Mouse (Mus musculus) testis, adult 2 months (tissue): Measurements from ENCODE around the gene Hoxa10. TPM values are rescaled to one million over a fixed set of nuclear protein-coding genes. Genes with fewer than 3 reads are reported as not detected.

ENCODE experiments used
- H3K27ac ChIP-seq: fragments of 200-500 bp; 2 replicates; pipeline ENCODE4 v1.5.1; 2012; ENCODE audit warnings: low read depth, low read length; ENCODE audit not compliant: control insufficient read depth, insufficient read depth
- H3K27me3 ChIP-seq: fragments of 200-500 bp; 2 replicates; pipeline ENCODE4 v1.6.1; 2012; ENCODE audit warnings: mild to moderate bottlenecking, low read length, moderate library complexity; ENCODE audit not compliant: control insufficient read depth, insufficient read depth
- H3K36me3 ChIP-seq: fragments of 200-500 bp; 2 replicates; pipeline ENCODE4 v1.6.1; 2012; ENCODE audit warnings: mild to moderate bottlenecking, low read length; ENCODE audit not compliant: control insufficient read depth, insufficient read depth
- H3K4me1 ChIP-seq: fragments of 200-500 bp; 2 replicates; pipeline ENCODE4 v1.6.1; 2012; ENCODE audit warnings: low read length; ENCODE audit not compliant: control insufficient read depth, insufficient read depth
- H3K4me3 ChIP-seq: fragments of 200-500 bp; 2 replicates; pipeline ENCODE4 v1.5.1; 2012; ENCODE audit warnings: low read depth, mild to moderate bottlenecking, low read length, moderate library complexity, mixed read lengths; ENCODE audit not compliant: control insufficient read depth
- CTCF ChIP-seq: fragments of 200-500 bp; IDR thresholded peaks from 2 replicates; pipeline ENCODE4 v1.5.1; 2012; ENCODE audit warnings: low read depth, mild to moderate bottlenecking, inconsistent platforms, low read length, moderate library complexity; ENCODE audit not compliant: control insufficient read depth, insufficient read depth, insufficient replicate concordance
- POLR2A ChIP-seq: fragments of 200-500 bp; IDR thresholded peaks from 2 replicates; pipeline ENCODE4 v1.6.1; 2012; ENCODE audit warnings: low read depth, mild to moderate bottlenecking, inconsistent platforms, low read length, moderate library complexity; ENCODE audit not compliant: control insufficient read depth
- polyA plus RNA-seq: library from polyadenylated mRNA; depleted of rRNA; stranded (reverse); fragments of >200 nt; gene quantifications from 2 replicates; pipeline ENCODE4 v1.2.3, GENCODE M21; 2012; rRNA removed

Gene Hoxa10
- polyA plus RNA-seq: 0.19 and 1.6 TPM in 2 replicates

DNA sequence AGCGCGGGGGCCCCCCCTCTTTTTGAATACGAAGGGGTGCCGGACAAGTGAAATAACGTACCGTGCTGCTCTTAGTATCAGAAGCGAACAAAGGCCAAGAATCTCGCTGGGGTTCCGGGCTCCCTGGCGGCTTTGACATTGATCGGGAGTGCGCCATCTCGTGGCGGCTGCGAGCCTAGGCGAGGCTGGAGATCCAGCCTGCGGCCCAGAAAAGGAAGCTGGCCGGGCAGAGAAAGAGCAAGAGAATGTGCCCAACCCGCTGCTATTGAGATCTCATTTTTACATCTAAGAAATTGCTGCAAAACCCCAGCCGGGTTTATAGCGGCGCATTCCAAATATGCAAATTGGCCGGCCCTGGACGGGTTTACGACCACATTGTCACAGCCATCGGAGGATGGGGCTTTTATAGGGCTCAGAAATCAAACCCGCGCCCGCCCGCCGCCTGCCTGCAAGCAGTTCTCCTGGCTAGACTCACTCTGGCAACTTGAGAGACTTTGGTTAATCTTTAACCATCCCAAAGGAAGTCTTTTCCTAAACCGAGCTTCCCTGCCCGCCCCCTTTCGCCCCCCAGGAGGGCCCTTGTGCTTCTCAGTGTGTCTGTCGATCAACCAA is at the start of gene Hoxa10:
TSS of gene Hoxa10 (minus strand) at position 466 of the 612 bp plus-strand sequence.
- no peak for TF ChIP-seq POLR2A
- TF ChIP-seq CTCF: peak; percentile 68
- H3K4me1 ChIP-seq: peaks cover 3% of the 10 kb centered on the region; the same call in 1 of the 2 replicates

DNA sequence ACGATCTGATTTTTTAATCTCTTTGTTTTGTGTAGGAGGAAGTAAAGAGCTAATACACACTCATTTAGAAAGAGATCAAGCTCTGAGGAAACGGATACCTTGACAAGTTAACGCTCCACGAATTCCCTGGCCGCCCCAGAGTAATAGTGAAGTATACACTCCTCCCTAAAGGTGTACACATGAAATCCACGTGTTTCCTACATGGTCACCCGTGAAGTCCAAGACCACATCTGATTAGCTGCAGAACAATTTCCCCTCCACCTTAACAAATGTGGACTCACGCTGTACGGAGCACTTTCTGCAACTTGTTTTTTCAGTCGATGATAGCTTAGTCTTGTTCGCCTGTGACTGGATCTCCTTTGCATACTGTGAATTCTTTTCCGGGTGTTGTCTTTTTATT is 49.5 kb upstream of the Hoxa10 start:
- Histone ChIP-seq H3K4me3 (no peak overlapping the region), H3K36me3 (no peaks in the 10 kb centered on the region), H3K27ac (no peak overlapping the region), H3K4me1 (peaks cover 7% of the 10 kb centered on the region), H3K27me3 (peaks cover 2% of the 10 kb centered on the region; the same call in 1 of the 2 replicates)
- TF ChIP-seq CTCF (no peak), POLR2A (no peak)

More for the DNA sequence above, at the start of gene Hoxa10:
- Histone ChIP-seq H3K27ac (no peak within 1 kb of the TSS), H3K4me3 (peak within 1 kb of the TSS; percentile 44), H3K36me3 (no peaks in the 10 kb centered on the region), H3K27me3 (peaks cover 16% of the 10 kb centered on the region)

DNA sequence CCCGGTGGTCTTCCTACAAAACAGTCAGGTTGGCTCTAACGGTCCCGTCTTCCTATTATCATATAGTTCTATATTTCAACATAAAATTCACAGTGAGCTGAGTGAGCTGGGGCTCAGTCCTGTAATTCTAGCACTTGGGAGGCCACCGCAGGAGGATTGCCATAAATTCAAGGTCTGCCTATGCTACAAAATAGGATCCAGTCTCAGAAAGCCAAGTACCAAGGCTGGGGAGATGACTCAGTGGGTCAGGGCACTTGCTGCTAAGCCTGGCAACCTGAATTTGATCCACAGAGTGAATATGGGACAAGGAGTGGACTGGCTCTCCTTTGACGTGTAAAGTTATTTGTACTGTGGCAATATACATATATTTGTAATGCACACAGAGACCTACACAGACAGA is 43.2 kb upstream of the Hoxa10 start:
- TF ChIP-seq CTCF: no peak
- TF ChIP-seq POLR2A: no peak
- H3K27me3 ChIP-seq: no peaks in the 10 kb centered on the region
- no peak overlapping the region for H3K27ac ChIP-seq
- no peak overlapping the region for H3K4me3 ChIP-seq
- H3K36me3 ChIP-seq: no peaks in the 10 kb centered on the region
- H3K4me1 ChIP-seq: 0 out of 2 replicates have a peak, but pooled peaks cover 3% of the 10 kb centered on the region

DNA sequence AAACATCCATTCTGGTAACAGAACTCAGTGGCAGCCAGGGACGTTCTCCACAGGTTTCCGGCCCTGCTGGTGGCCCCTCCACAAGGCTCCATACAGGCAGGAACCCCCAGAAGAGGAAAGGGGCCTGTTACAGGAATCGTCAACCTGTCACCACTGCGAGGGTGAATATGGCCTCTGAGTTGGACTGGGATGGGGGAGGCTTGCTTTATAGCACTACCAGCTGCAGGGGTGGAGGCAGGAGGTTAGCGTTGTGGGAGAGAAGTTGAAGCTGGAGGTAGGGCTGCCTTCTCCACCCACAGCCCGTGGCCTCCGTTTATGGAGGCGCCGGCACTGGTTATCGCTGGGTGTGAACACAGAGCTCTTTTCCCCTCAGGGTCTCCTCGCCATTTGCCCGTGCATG is 40.4 kb upstream of the Hoxa10 start:
- Histone ChIP-seq H3K4me1 (0 out of 2 replicates have a peak, but pooled peaks cover 3% of the 10 kb centered on the region), H3K4me3 (no peak overlapping the region), H3K36me3 (no peaks in the 10 kb centered on the region), H3K27ac (no peak overlapping the region), H3K27me3 (no peaks in the 10 kb centered on the region)
- TF ChIP-seq CTCF: no peak
- TF ChIP-seq POLR2A: no peak

DNA sequence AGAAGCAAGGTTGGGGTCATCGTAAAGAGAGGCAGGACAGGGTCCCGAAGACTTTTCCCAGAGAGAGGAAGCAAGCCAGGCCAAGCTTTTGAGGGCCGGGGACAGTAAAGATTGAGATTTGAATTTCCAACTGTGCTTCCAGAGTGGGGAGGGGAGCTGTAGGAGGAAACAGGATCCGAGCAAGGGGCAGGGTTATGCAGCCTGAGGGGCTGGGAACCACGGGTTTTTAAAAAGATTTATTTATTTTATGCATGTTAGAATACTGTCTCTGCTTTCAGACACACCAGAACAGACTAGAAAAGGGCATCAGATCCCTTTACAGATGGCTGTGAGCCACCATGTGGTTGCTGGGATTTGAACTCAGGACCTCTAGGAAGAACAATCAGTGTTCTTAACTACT is 36.3 kb upstream of the Hoxa10 start:
- Histone ChIP-seq H3K27ac (no peak overlapping the region), H3K4me3 (no peak overlapping the region), H3K36me3 (no peaks in the 10 kb centered on the region), H3K27me3 (peaks cover 6% of the 10 kb centered on the region), H3K4me1 (peaks cover 8% of the 10 kb centered on the region)
- no peak for TF ChIP-seq POLR2A
- no peak for TF ChIP-seq CTCF

DNA sequence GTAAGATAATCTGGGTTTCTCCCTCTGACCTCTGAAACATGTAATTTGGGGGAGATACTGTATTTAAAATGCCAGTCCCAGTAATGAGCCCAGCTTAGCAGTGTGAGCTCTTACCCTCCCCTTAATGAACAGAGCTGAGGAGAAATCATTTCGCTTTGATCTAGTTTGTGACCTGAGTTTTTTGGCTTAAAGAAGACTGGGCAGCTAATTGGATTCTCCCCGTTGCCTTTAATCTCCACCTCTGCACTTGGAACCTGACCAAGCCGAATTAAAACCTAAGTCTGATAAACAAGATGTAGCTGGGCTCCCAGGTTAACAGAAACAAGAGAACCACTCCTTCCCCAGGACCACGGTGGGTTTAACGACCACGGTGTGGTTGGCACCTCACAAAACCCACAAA is 35.7 kb upstream of the Hoxa10 start:
- peaks cover 7% of the 10 kb centered on the region for H3K4me1 ChIP-seq
- H3K36me3 ChIP-seq: no peaks in the 10 kb centered on the region
- H3K27me3 ChIP-seq: peaks cover 6% of the 10 kb centered on the region
- TF ChIP-seq POLR2A: no peak
- no peak for TF ChIP-seq CTCF
- no peak overlapping the region for H3K27ac ChIP-seq
- no peak overlapping the region for H3K4me3 ChIP-seq

DNA sequence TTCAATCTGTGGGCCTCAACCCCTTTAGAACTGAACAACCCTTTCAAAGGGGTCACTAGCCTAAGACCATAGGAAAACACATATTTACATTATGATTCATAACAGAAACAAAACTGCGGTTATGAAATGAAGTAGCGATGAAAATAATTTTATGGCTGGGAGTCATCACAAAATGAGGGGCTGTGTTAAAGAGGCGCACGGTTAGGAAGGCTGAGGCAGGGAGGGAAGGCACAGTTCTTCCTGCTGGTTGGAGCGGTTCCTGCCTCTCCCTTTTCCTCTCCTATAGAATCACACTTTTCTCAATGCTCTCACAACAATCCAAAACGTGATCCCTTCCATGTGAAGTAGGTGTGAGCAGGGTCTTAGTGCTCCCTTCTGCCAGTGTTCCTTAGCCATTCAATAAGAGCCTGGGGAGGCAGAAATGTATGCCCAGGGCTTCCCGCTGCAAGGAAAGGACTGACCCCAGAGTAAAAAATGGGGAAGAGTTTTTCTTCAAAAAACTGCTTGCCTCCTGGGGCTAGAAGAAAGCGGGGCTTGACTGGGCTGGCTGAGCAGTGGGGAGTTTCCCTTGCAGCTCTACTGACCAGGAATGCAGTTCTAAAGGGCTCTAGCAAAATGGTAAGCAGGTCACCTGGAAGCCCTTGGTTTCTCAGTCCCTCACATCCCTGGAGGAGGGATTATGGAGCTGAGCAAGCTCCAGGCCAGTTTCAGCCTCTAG is 35.1 kb upstream of the Hoxa10 start:
- Histone ChIP-seq H3K27ac (no peak overlapping the region), H3K27me3 (peaks cover 6% of the 10 kb centered on the region), H3K4me3 (no peak overlapping the region), H3K4me1 (peaks cover 5% of the 10 kb centered on the region), H3K36me3 (no peaks in the 10 kb centered on the region)
- TF ChIP-seq POLR2A: no peak
- no peak for TF ChIP-seq CTCF
